In genomic region chr8:66863761-66864160, GRCm38 (mm10) we compare ENCODE assay signal across 26 mouse cellular contexts. TPM values are rescaled to one million over a fixed set of nuclear protein-coding genes. Genes with fewer than 3 reads are reported as not detected.
A peak's percentile ranks its signal among the peaks of the same experiment; 100 is the strongest.
DNase-seq lines count a peak whose midpoint lies in the region; ATAC-seq and TF ChIP-seq lines count a peak whose summit lies in the region.
"Had no signal": no experiment of that assay in that cellular context is flagged by ENCODE, and none has a peak within 500 bp of the region (broad histone marks: within the 10 kb centered on the region; RNA-seq: fewer than 3 reads in every experiment).

No protein-coding gene starts in this region.

- peak; percentile 70 for DNase-seq in kidney, adult 2 months
- no peak for DNase-seq in kidney, postnatal 10 days
- peak; percentile 63 for DNase-seq in kidney, adult 9 months
- DNase-seq in midbrain, embryonic 11.5 days (ENCODE audit: low spot score, missing footprints): peak; percentile 86
- DNase-seq in midbrain, embryonic 10.5 days (ENCODE audit: low spot score): no peak
- DNase-seq in adrenal gland, adult 8-10 months: no peak
- DNase-seq: adrenal gland, postnatal 10 days; adrenal gland, postnatal 25 days; cerebellum, adult 11 months; cerebellum, adult 18-20 months; cerebellum, adult 8-10 months; cerebellum, adult 9-11 months; cerebellum, postnatal 14 days; cerebellum, postnatal 36 days; embryo, embryonic 11 days had no signal

- no peak overlapping the region; the same call in 1 of the 2 replicates for H3K27ac ChIP-seq in kidney, adult 2 months (ENCODE audit: insufficient read depth, low read depth, low read length)
- no peak overlapping the region for H3K27ac ChIP-seq in kidney, embryonic 15.5 days
- no peak overlapping the region for H3K27ac ChIP-seq in midbrain, embryonic 11.5 days (ENCODE audit: low read depth, low read length)
- H3K27ac ChIP-seq in midbrain, embryonic 10.5 days (replicated peaks): no peak overlapping the region
- H3K27ac ChIP-seq: embryonic facial prominence, embryonic 13.5 days; embryonic facial prominence, embryonic 15.5 days; forebrain, embryonic 10.5 days; forebrain, embryonic 12.5 days had no signal

- 60% methylated on average over 3 of the region's 3 CpGs for WGBS in kidney, adult 2 months
- 88% methylated on average over 3 of the region's 3 CpGs for WGBS in kidney, embryonic 15.5 days
- 92% methylated on average over 3 of the region's 3 CpGs for WGBS in midbrain, embryonic 11.5 days
- 94% methylated on average over 3 of the region's 3 CpGs for WGBS in midbrain, embryonic 10.5 days

- H3K4me2 ChIP-seq in kidney, embryonic 15.5 days: no peak overlapping the region
- H3K4me2 ChIP-seq in midbrain, embryonic 11.5 days: no peak overlapping the region
- H3K4me2 ChIP-seq: embryonic facial prominence, embryonic 13.5 days; embryonic facial prominence, embryonic 15.5 days; forebrain, embryonic 12.5 days had no signal

- no peak for TF ChIP-seq POLR2A in kidney, adult 2 months (IDR thresholded peaks at IDR 0.05; ENCODE audit: low read depth, low read length)

- no peak for ATAC-seq in kidney, embryonic 15.5 days (replicated peaks; ENCODE audit: low FRiP score)
- no peak for ATAC-seq in midbrain, embryonic 11.5 days (ENCODE audit: low FRiP score)
- ATAC-seq: activated CD4-positive, CD25-positive, alpha-beta regulatory T cell, adult 4 months; forebrain, embryonic 14.5 days; forebrain, embryonic 16.5 days; Patski had no signal

- no peak overlapping the region for H3K4me3 ChIP-seq in kidney, adult 2 months (ENCODE audit: insufficient read depth, low read depth, low read length)
- no peak overlapping the region for H3K4me3 ChIP-seq in kidney, embryonic 15.5 days (replicated peaks)
- no peak overlapping the region for H3K4me3 ChIP-seq in midbrain, embryonic 11.5 days (ENCODE audit: low read depth, low read length)
- no peak overlapping the region for H3K4me3 ChIP-seq in midbrain, embryonic 10.5 days
- H3K4me3 ChIP-seq: embryonic facial prominence, embryonic 13.5 days; embryonic facial prominence, embryonic 15.5 days; erythroblast, embryonic 14.5 days; forebrain, embryonic 10.5 days; forebrain, embryonic 12.5 days had no signal

- no peaks in the 10 kb centered on the region for H3K27me3 ChIP-seq in kidney, adult 2 months (replicated peaks; ENCODE audit: control insufficient read depth, insufficient read depth, low read length)
- no peaks in the 10 kb centered on the region for H3K27me3 ChIP-seq in kidney, embryonic 15.5 days
- H3K27me3 ChIP-seq in midbrain, embryonic 11.5 days (ENCODE audit: control insufficient read depth, insufficient read depth, low read length): no peaks in the 10 kb centered on the region
- no peaks in the 10 kb centered on the region for H3K27me3 ChIP-seq in midbrain, embryonic 10.5 days (ENCODE audit: low read depth, poor library complexity, severe bottlenecking)
- H3K27me3 ChIP-seq: embryonic facial prominence, embryonic 13.5 days; embryonic facial prominence, embryonic 15.5 days; forebrain, embryonic 12.5 days; Patski had no signal

- TF ChIP-seq CTCF in kidney, adult 2 months (conservative IDR thresholded peaks at IDR 0.05; ENCODE audit: insufficient read depth, insufficient read length, low read depth, low read length): no peak

- H3K36me3 ChIP-seq in kidney, adult 2 months (ENCODE audit: control insufficient read depth, insufficient read depth, low read length): no peaks in the 10 kb centered on the region
- peaks cover 10% of the 10 kb centered on the region; the same call in 1 of the 2 replicates for H3K36me3 ChIP-seq in kidney, embryonic 15.5 days
- H3K36me3 ChIP-seq in midbrain, embryonic 11.5 days (ENCODE audit: control insufficient read depth, insufficient read depth, low read length): no peaks in the 10 kb centered on the region
- peaks cover 39% of the 10 kb centered on the region for H3K36me3 ChIP-seq in midbrain, embryonic 10.5 days
- H3K36me3 ChIP-seq: embryonic facial prominence, embryonic 15.5 days had no signal

- peaks cover 19% of the 10 kb centered on the region for H3K4me1 ChIP-seq in kidney, adult 2 months (ENCODE audit: control insufficient read depth, insufficient read depth, low read length)
- H3K4me1 ChIP-seq in kidney, embryonic 15.5 days: peaks cover 14% of the 10 kb centered on the region
- peaks cover 17% of the 10 kb centered on the region for H3K4me1 ChIP-seq in midbrain, embryonic 11.5 days (ENCODE audit: control insufficient read depth, insufficient read depth, low read length)
- peaks cover 28% of the 10 kb centered on the region for H3K4me1 ChIP-seq in midbrain, embryonic 10.5 days

- H3K9me3 ChIP-seq in kidney, embryonic 15.5 days (replicated peaks): no peaks in the 10 kb centered on the region
- H3K9me3 ChIP-seq in midbrain, embryonic 11.5 days (ENCODE audit: control insufficient read depth, low read length): no peaks in the 10 kb centered on the region
- H3K9me3 ChIP-seq in midbrain, embryonic 10.5 days (replicated peaks): no peaks in the 10 kb centered on the region
- H3K9me3 ChIP-seq: embryonic facial prominence, embryonic 13.5 days; embryonic facial prominence, embryonic 15.5 days; forebrain, embryonic 10.5 days; forebrain, embryonic 12.5 days; G1E had no signal

- no peak overlapping the region for H3K9ac ChIP-seq in kidney, embryonic 15.5 days
- no peak overlapping the region for H3K9ac ChIP-seq in midbrain, embryonic 11.5 days (ENCODE audit: low read length)
- H3K9ac ChIP-seq: embryonic facial prominence, embryonic 13.5 days; embryonic facial prominence, embryonic 15.5 days; forebrain, embryonic 12.5 days had no signal

RNA-seq across cellular contexts. Expression of gene Naf1, which starts 3.7 kb away (rescaled TPM):
- polyA plus RNA-seq in kidney, adult 2 months (2012; rRNA removed): 4.9 TPM in 2 replicates
- 3.4 and 3.7 TPM in 2 replicates for polyA plus RNA-seq in kidney, embryonic 15.5 days (2015; fragmentation: Nextera tagmentation; extraction: Ambion mirVana)
- 5.0 and 5.2 TPM in 2 replicates for polyA plus RNA-seq in midbrain, embryonic 11.5 days (2014; fragmentation: Nextera tagmentation; extraction: Ambion mirVana)
- polyA plus RNA-seq in midbrain, embryonic 10.5 days (2016; fragmentation: Nextera tagmentation; extraction: Ambion mirVana): 2.8 and 3.1 TPM in 2 replicates
- 10 to 100 TPM; 13.1 to 16.1 (median 14.5) TPM for total RNA-seq in adrenal gland, adult 8-10 months (2022)

Comparison
In these comparisons a context has a peak if more than half of its experiments do, and no peak if none do; other contexts are left out.
1. DNase-seq: peak in kidney, adult 2 months (single experiment), kidney, adult 9 months (single experiment) and midbrain, embryonic 11.5 days (single experiment); none in kidney, postnatal 10 days (single experiment), midbrain, embryonic 10.5 days (single experiment) and adrenal gland, adult 8-10 months (single experiment).